Comparison of ENCODE assay signal across 26 mouse cellular contexts in the genomic region with DNA sequence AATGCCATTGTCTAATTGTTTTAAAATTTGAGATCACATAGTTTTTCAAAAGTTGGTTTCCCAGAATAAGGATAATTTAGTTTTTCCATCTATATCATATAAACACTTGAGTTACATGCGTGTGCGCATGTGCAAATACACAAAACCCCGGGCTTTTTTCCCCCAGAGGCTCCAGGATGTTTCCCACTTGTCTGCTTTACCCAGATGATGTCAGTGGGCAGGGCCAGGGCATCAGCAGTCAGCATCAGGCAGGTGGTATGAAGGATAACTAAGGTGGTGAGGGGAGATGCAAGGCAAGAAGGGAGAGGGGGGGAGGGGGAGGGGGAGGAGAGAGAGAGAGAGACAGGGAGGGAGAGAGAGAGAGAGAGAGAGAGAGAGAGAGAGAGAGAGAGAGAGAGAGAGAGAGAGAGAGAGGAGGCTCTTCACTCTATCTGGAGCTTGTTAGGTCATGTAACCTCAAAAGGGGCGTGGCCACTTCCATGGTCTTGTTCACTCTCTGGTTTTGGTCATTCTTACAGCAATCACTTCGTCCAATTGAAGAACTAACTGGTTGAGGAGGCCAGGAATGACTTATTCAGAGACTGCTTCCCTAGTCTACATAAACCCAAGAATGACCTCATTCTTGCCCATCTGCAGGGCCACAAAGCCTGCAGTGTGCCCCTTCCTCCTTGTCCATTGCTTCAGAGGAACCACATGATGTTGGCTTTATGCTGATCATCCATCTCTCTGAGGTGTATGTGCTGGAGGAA. TPM values are rescaled to one million over a fixed set of nuclear protein-coding genes. Genes with fewer than 3 reads are reported as not detected.
DNase-seq lines count a peak whose midpoint lies in the region; ATAC-seq and TF ChIP-seq lines count a peak whose summit lies in the region.
"Had no signal": no experiment of that assay in that cellular context is flagged by ENCODE, and none has a peak within 500 bp of the region (broad histone marks: within the 10 kb centered on the region; RNA-seq: fewer than 3 reads in every experiment).

No protein-coding gene starts in this region.

- no peak for TF ChIP-seq POLR2A in kidney, adult 2 months (IDR thresholded peaks at IDR 0.05; ENCODE audit: low read depth, low read length)
- TF ChIP-seq POLR2A in CH12.LX (IDR thresholded peaks at IDR 0.05; ENCODE audit: low read depth, low read length): no peak

- no peak overlapping the region for H3K4me3 ChIP-seq in kidney, adult 2 months (ENCODE audit: insufficient read depth, low read depth, low read length)
- H3K4me3 ChIP-seq in CH12.LX (replicated peaks in 1 of 3; ENCODE audit: low read depth in 2 of 3, low read length in 2 of 3, poor library complexity in 1 of 3): no peak overlapping the region
- no peak overlapping the region for H3K4me3 ChIP-seq in hindbrain, postnatal 0 days (ENCODE audit: low read length)
- H3K4me3 ChIP-seq: embryonic facial prominence, embryonic 15.5 days; erythroblast, embryonic 14.5 days; forebrain, embryonic 10.5 days; heart, embryonic 13.5 days had no signal

- no peaks in the 10 kb centered on the region for H3K27me3 ChIP-seq in kidney, adult 2 months (replicated peaks; ENCODE audit: control insufficient read depth, insufficient read depth, low read length)
- no peaks in the 10 kb centered on the region for H3K27me3 ChIP-seq in CH12.LX (replicated peaks)
- H3K27me3 ChIP-seq in hindbrain, postnatal 0 days (ENCODE audit: insufficient read depth, low read length): no peaks in the 10 kb centered on the region
- H3K27me3 ChIP-seq: embryonic facial prominence, embryonic 15.5 days; heart, embryonic 13.5 days had no signal

- in situ Hi-C loops in CH12.LX (cut with MboI; ENCODE audit: low pct_ligation_motif_present, low pct_unique_long_range_greater_than_20kb, low sequenced_read_pairs): no loop called here

- no peak overlapping the region for H3K9ac ChIP-seq in CH12.LX (ENCODE audit: insufficient read depth, low read depth)
- H3K9ac ChIP-seq in hindbrain, postnatal 0 days (replicated peaks; ENCODE audit: low read length): no peak overlapping the region
- H3K9ac ChIP-seq: embryonic facial prominence, embryonic 15.5 days; heart, embryonic 13.5 days had no signal

- H3K9me3 ChIP-seq in CH12.LX (replicated peaks; ENCODE audit: low read length): no peaks in the 10 kb centered on the region
- H3K9me3 ChIP-seq in hindbrain, postnatal 0 days (ENCODE audit: low read length): no peaks in the 10 kb centered on the region
- H3K9me3 ChIP-seq: embryonic facial prominence, embryonic 15.5 days; forebrain, embryonic 10.5 days; heart, embryonic 13.5 days had no signal

- no peaks in the 10 kb centered on the region for H3K36me3 ChIP-seq in kidney, adult 2 months (ENCODE audit: control insufficient read depth, insufficient read depth, low read length)
- H3K36me3 ChIP-seq in CH12.LX (replicated peaks in 1 of 2; ENCODE audit: control insufficient read depth in 1 of 2, insufficient read depth in 1 of 2, low read length in 1 of 2): no peaks in the 10 kb centered on the region
- no peaks in the 10 kb centered on the region for H3K36me3 ChIP-seq in hindbrain, postnatal 0 days (ENCODE audit: insufficient read depth, low read length)
- H3K36me3 ChIP-seq: embryonic facial prominence, embryonic 15.5 days; forebrain, embryonic 10.5 days; heart, embryonic 13.5 days had no signal

- no peak overlapping the region for H3K27ac ChIP-seq in kidney, adult 2 months (ENCODE audit: insufficient read depth, low read depth, low read length)
- no peak overlapping the region; the same call in 1 of the 2 replicates for H3K27ac ChIP-seq in CH12.LX (ENCODE audit: insufficient read depth, low read depth)
- H3K27ac ChIP-seq in hindbrain, postnatal 0 days: no peak overlapping the region
- H3K27ac ChIP-seq: embryonic facial prominence, embryonic 15.5 days; forebrain, embryonic 10.5 days; heart, embryonic 13.5 days had no signal

- 0 out of 2 replicates have a peak overlapping the region, but pooled peaks have one; percentile 11 for H3K4me2 ChIP-seq in CH12.LX (ENCODE audit: insufficient read depth, low read depth, poor library complexity, severe bottlenecking)
- no peak overlapping the region for H3K4me2 ChIP-seq in hindbrain, postnatal 0 days (ENCODE audit: low read depth, low read length)
- H3K4me2 ChIP-seq: embryonic facial prominence, embryonic 15.5 days; heart, embryonic 13.5 days had no signal

- WGBS in kidney, adult 2 months: 92% methylated on average over 5 of the region's 5 CpGs
- WGBS in hindbrain, postnatal 0 days: 88% methylated on average over 5 of the region's 5 CpGs

- TF ChIP-seq CTCF in kidney, adult 2 months (conservative IDR thresholded peaks at IDR 0.05; ENCODE audit: insufficient read depth, insufficient read length, low read depth, low read length): no peak
- TF ChIP-seq CTCF in CH12.LX (conservative IDR thresholded peaks at IDR 0.05 in 1 of 2, IDR thresholded peaks at IDR 0.05 in 1 of 2; ENCODE audit: low read depth in 2 of 2, low read length in 2 of 2): no peak
- no peak for TF ChIP-seq CTCF in hindbrain, postnatal 0 days (IDR thresholded peaks at IDR 0.05; ENCODE audit: low read depth)

- H3K79me2 ChIP-seq in CH12.LX (replicated peaks; ENCODE audit: control insufficient read depth, extremely low read depth, insufficient read depth, poor library complexity, severe bottlenecking): no peaks in the 10 kb centered on the region

- peak; percentile 18 for DNase-seq in kidney, adult 2 months
- DNase-seq in kidney, adult 9 months: no peak
- peak; percentile 72 for DNase-seq in CH12.LX (ENCODE audit: extremely low read depth)
- DNase-seq in c-Kit-positive CD71-negative TER-119-negative erythroid progenitor cells, embryonic 14.5 days (ENCODE audit: low read depth): peak; percentile 24
- DNase-seq in spleen, adult 12 weeks (ENCODE audit: low spot score): no peak
- DNase-seq in hindbrain, postnatal 0 days (ENCODE audit: low spot score): no peak
- DNase-seq: adrenal gland, adult 8-10 months; adrenal gland, postnatal 36 days; B cell, adult 2 months; cerebellum, adult 11 months; cerebellum, adult 8-10 months; cerebellum, postnatal 14 days; embryo, embryonic 11 days; gastrocnemius, postnatal 10 days; heart, postnatal 36 days had no signal

- H3K4me1 ChIP-seq in kidney, adult 2 months (ENCODE audit: control insufficient read depth, insufficient read depth, low read length): no peaks in the 10 kb centered on the region
- peaks cover 22 to 57% of the 10 kb centered on the region in 2 experiments for H3K4me1 ChIP-seq in CH12.LX (ENCODE audit: control insufficient read depth in 1 of 2, insufficient read depth in 2 of 2)
- no peaks in the 10 kb centered on the region for H3K4me1 ChIP-seq in hindbrain, postnatal 0 days (ENCODE audit: insufficient read depth, low read length)
- H3K4me1 ChIP-seq: embryonic facial prominence, embryonic 15.5 days had no signal

- no peak for ATAC-seq in hindbrain, postnatal 0 days
- ATAC-seq: forebrain, embryonic 16.5 days; intestine, embryonic 16.5 days had no signal

- no peak for TF ChIP-seq RAD21 in CH12.LX (IDR thresholded peaks at IDR 0.05; ENCODE audit: low read depth, low read length)

- peak; percentile 50; the same call in 1 of the 2 replicates for TF ChIP-seq EP300 in CH12.LX (IDR thresholded peaks at IDR 0.05; ENCODE audit: low read length)

- dilution Hi-C loops in CH12.LX (cut with MboI; ENCODE audit: extremely low pct_ligation_motif_present, extremely low pct_unique_long_range_greater_than_20kb, low sequenced_read_pairs): no loop called here

TF ChIP-seq in CH12.LX, 34 proteins besides CTCF, POLR2A, EP300 and RAD21 (continues in another document):
- TF ChIP-seq SIN3A (IDR thresholded peaks at IDR 0.05; ENCODE audit: low read length) (no peak), JUND (conservative IDR thresholded peaks at IDR 0.05; ENCODE audit: low read depth, low read length) (peak; percentile 35; the same call in 1 of the 2 replicates), ZMIZ1 (IDR thresholded peaks at IDR 0.05; ENCODE audit: low read depth, low read length) (no peak), CHD2 (IDR thresholded peaks at IDR 0.05; ENCODE audit: low read length) (0 out of 2 replicates have a peak, but pooled peaks have one; percentile 17), MAZ (IDR thresholded peaks at IDR 0.05; ENCODE audit: low read depth, low read length) (0 out of 2 replicates have a peak, but pooled peaks have one; percentile 18), ZKSCAN1 (IDR thresholded peaks at IDR 0.05; ENCODE audit: borderline replicate concordance, low read depth, low read length) (no peak), BHLHE40 (IDR thresholded peaks at IDR 0.05; ENCODE audit: low read depth, low read length) (0 out of 2 replicates have a peak, but pooled peaks have one; percentile 31), IRF4 (IDR thresholded peaks at IDR 0.05; ENCODE audit: low read depth, low read length) (no peak), NELFE (IDR thresholded peaks at IDR 0.05; ENCODE audit: low read depth, low read length) (no peak), MXI1 (IDR thresholded peaks at IDR 0.05; ENCODE audit: low read depth, low read length) (peak; percentile 37; the same call in 1 of the 2 replicates), KAT2A (IDR thresholded peaks at IDR 0.05; ENCODE audit: insufficient replicate concordance, low read length) (no peak), JUN (IDR thresholded peaks at IDR 0.05; ENCODE audit: insufficient read depth, low read depth, low read length) (peak; percentile 49), MYC (IDR thresholded peaks at IDR 0.05; ENCODE audit: low read depth, low read length) (no peak), ETS1 (conservative IDR thresholded peaks at IDR 0.05; ENCODE audit: low read depth, low read length) (peak; percentile 63)

RNA-seq across cellular contexts. Expression of a gene that starts 13.2 kb away (rescaled TPM):
- polyA plus RNA-seq in kidney, adult 2 months (2012; rRNA removed): 0.56 and 0.66 TPM in 2 replicates
- total RNA-seq in CH12.LX (2012; rRNA removed): 0.17 and 0.42 TPM in 2 replicates
- total RNA-seq in CH12.LX (2014; rRNA removed): not detected in 2 replicates
- 0.31 and 0.59 TPM in 2 replicates for polyA plus RNA-seq in CH12.LX (2012; ENCODE audit: insufficient read length, low read depth)
- 0.37 and 5.0 TPM in 2 replicates for total RNA-seq in hindbrain, postnatal 0 days (2014; rRNA removed)
- 0.18 and 0.25 TPM in 2 replicates for polyA plus RNA-seq in hindbrain, postnatal 0 days (2015; fragmentation: Nextera tagmentation; extraction: Ambion mirVana)
- total RNA-seq: common myeloid progenitor, adult 5-6 weeks; ES-E14 had no signal
- polyA plus RNA-seq: embryonic facial prominence, embryonic 11.5 days; erythroblast, embryonic 14.5 days; heart, postnatal 0 days had no signal

RNA-seq across cellular contexts. Expression of a gene that starts 44.7 kb away (rescaled TPM):
- polyA plus RNA-seq in kidney, adult 2 months (2012; rRNA removed): 15.8 and 19.1 TPM in 2 replicates
- total RNA-seq in CH12.LX (2012; rRNA removed): 64.3 and 70.0 TPM in 2 replicates
- 122 and 131 TPM in 2 replicates for total RNA-seq in CH12.LX (2014; rRNA removed)
- 93.0 and 103 TPM in 2 replicates for polyA plus RNA-seq in CH12.LX (2012; ENCODE audit: insufficient read length, low read depth)
- 104 TPM in 2 replicates for total RNA-seq in hindbrain, postnatal 0 days (2014; rRNA removed)
- 67.5 and 71.5 TPM in 2 replicates for polyA plus RNA-seq in hindbrain, postnatal 0 days (2015; fragmentation: Nextera tagmentation; extraction: Ambion mirVana)

RNA-seq across cellular contexts. Expression of a gene that starts 56.4 kb away (rescaled TPM):
- not detected in 2 replicates for polyA plus RNA-seq in kidney, adult 2 months (2012; rRNA removed)
- total RNA-seq in CH12.LX (2012; rRNA removed) (43.3 and 52.3 TPM in 2 replicates), CH12.LX (2014; rRNA removed) (76.9 and 82.0 TPM in 2 replicates)
- polyA plus RNA-seq in CH12.LX (2012; ENCODE audit: insufficient read length, low read depth): 112 and 114 TPM in 2 replicates
- 0.21 TPM in 1 of 2 replicates, not detected in the other for total RNA-seq in hindbrain, postnatal 0 days (2014; rRNA removed)
- polyA plus RNA-seq in hindbrain, postnatal 0 days (2015; fragmentation: Nextera tagmentation; extraction: Ambion mirVana): 0.37 and 0.61 TPM in 2 replicates
- total RNA-seq: common myeloid progenitor, adult 5-6 weeks had no signal
- polyA plus RNA-seq: embryonic facial prominence, embryonic 11.5 days; embryonic facial prominence, embryonic 15.5 days; forebrain, embryonic 10.5 days; forebrain, embryonic 16.5 days; heart, postnatal 0 days; hindbrain, embryonic 11.5 days; intestine, embryonic 16.5 days had no signal

Comparison
In these comparisons a context has a peak if more than half of its experiments do, and no peak if none do; other contexts are left out.
1. DNase-seq: peak in kidney, adult 2 months (single experiment), CH12.LX (single experiment) and c-Kit-positive CD71-negative TER-119-negative erythroid progenitor cells, embryonic 14.5 days (single experiment); none in kidney, adult 9 months (single experiment), spleen, adult 12 weeks (single experiment) and hindbrain, postnatal 0 days (single experiment).
2. RNA of a gene that starts 56.4 kb away (polyA plus RNA-seq): 112 to 114 TPM in CH12.LX; 0.37 to 0.61 TPM in hindbrain, postnatal 0 days and not detected in kidney, adult 2 months; every median in the first group is over 10 times any median in the second.